ENCODE assay signal across 9 mouse cellular contexts in the genomic region with DNA sequence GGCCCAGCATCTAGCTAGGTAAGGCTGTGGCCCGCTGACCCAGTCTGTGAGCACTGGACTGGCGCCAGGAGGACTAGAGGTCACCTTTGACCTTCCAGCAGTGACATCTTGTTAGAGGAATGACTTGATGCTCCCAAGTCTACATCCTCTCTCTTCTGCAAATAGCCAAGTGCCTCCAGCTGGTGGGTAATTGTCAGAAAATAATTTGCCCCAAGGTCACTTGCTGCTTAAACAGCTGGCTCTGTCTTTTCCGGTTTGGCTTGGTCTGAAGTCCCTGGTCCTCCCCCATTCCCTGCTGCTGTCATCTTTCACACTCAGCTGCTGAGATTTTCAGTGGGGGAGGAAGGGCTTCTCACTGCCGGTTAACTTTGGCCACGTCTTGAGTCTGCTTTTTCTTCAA. TPM values are rescaled to one million over a fixed set of nuclear protein-coding genes. Genes with fewer than 3 reads are reported as not detected.
DNase-seq lines count a peak whose midpoint lies in the region; ATAC-seq lines count a peak whose summit lies in the region.
"Had no signal": no experiment of that assay in that cellular context is flagged by ENCODE, and none has a peak within 500 bp of the region (broad histone marks: within the 10 kb centered on the region; RNA-seq: fewer than 3 reads in every experiment).

No protein-coding gene starts in this region.

- H3K4me2 ChIP-seq in intestine, embryonic 15.5 days (replicated peaks) = no peak overlapping the region

- peaks cover 31% of the 10 kb centered on the region for H3K4me1 ChIP-seq in embryonic facial prominence, embryonic 10.5 days
- H3K4me1 ChIP-seq in intestine, embryonic 15.5 days (replicated peaks) = peaks cover 5% of the 10 kb centered on the region; the same call in 1 of the 2 replicates

- H3K36me3 ChIP-seq in embryonic facial prominence, embryonic 10.5 days (replicated peaks) = peaks cover 3% of the 10 kb centered on the region; the same call in 1 of the 2 replicates
- H3K36me3 ChIP-seq in intestine, embryonic 15.5 days = no peaks in the 10 kb centered on the region

- H3K4me3 ChIP-seq in embryonic facial prominence, embryonic 10.5 days = 0 out of 2 replicates have a peak overlapping the region, but pooled peaks have one; percentile 13
- H3K4me3 ChIP-seq in intestine, embryonic 15.5 days (replicated peaks) = no peak overlapping the region

- peaks cover 4% of the 10 kb centered on the region; the same call in 1 of the 2 replicates for H3K9me3 ChIP-seq in embryonic facial prominence, embryonic 10.5 days
- H3K9me3 ChIP-seq in intestine, embryonic 15.5 days = no peaks in the 10 kb centered on the region

- peak; percentile 51; the same call in 1 of the 2 replicates for ATAC-seq in intestine, embryonic 15.5 days

- H3K27ac ChIP-seq in embryonic facial prominence, embryonic 10.5 days (replicated peaks) = peak overlapping the region; percentile 61
- H3K27ac ChIP-seq in intestine, embryonic 15.5 days = no peak overlapping the region
- H3K27ac ChIP-seq: liver, embryonic 14.5 days had no signal

- no peak overlapping the region for H3K9ac ChIP-seq in intestine, embryonic 15.5 days
- H3K9ac ChIP-seq: liver, embryonic 14.5 days had no signal

- H3K27me3 ChIP-seq in embryonic facial prominence, embryonic 10.5 days (replicated peaks; ENCODE audit: low read depth, poor library complexity, severe bottlenecking) = no peaks in the 10 kb centered on the region
- H3K27me3 ChIP-seq in intestine, embryonic 15.5 days (replicated peaks) = no peaks in the 10 kb centered on the region

- WGBS in embryonic facial prominence, embryonic 10.5 days = 41% methylated on average over 5 of the region's 5 CpGs
- WGBS in intestine, embryonic 15.5 days = 24% methylated on average over 5 of the region's 5 CpGs

- peak; percentile 69 for DNase-seq in embryo, embryonic 10.5 days (ENCODE audit: low spot score)
- peak; percentile 58 for DNase-seq in embryonic facial prominence, embryonic 10.5 days (ENCODE audit: low spot score)
- peak; percentile 83 for DNase-seq in lung, postnatal 10 days
- DNase-seq in layer of hippocampus, adult 8-10 months (ENCODE audit: low spot score in 2 of 2) = no peak
- DNase-seq in spleen, postnatal 4 days (ENCODE audit: low spot score in 2 of 2) = no peak
- no peak for DNase-seq in adrenal gland, postnatal 4 days (ENCODE audit: low spot score in 2 of 2)

RNA-seq across cellular contexts. Expression of a gene that starts 45.3 kb away (rescaled TPM):
- 3.9 and 6.9 TPM in 2 replicates for polyA plus RNA-seq in embryonic facial prominence, embryonic 10.5 days (2016; fragmentation: Nextera tagmentation; extraction: Ambion mirVana)
- polyA plus RNA-seq in intestine, embryonic 15.5 days (2015; fragmentation: Nextera tagmentation; extraction: Ambion mirVana) = 2.9 and 3.2 TPM in 2 replicates
- 1 to 10 TPM; 1.1 to 2.1 (median 1.9) TPM for total RNA-seq in layer of hippocampus, adult 8-10 months (2022)
- total RNA-seq in adrenal gland, postnatal 4 days (2021) = 1 to 10 TPM; 9.5 TPM
- total RNA-seq: granulocyte monocyte progenitor cell, adult 5-6 weeks had no signal

Comparison
In these comparisons a context has a peak if more than half of its experiments do, and no peak if none do; other contexts are left out.
1. DNase-seq: peak in embryo, embryonic 10.5 days (single experiment), embryonic facial prominence, embryonic 10.5 days (single experiment) and lung, postnatal 10 days (single experiment); none in layer of hippocampus, adult 8-10 months (0 of 2), spleen, postnatal 4 days (0 of 2) and adrenal gland, postnatal 4 days (0 of 2).